Mouse (Mus musculus): ENCODE data around the gene Olfr536.
"Not testable (repeated sequence)": the region's sequence is repeated elsewhere in the genome, so short reads cannot be mapped to it uniquely, and the experiment has no call there.

Gene Olfr536

GRCm38 (mm10) chr7:140507346-140508021, at the start of gene Olfr536:
Gene Olfr536 (minus strand): TSS chr7:140507396.
- not testable (repeated sequence) for DNase-seq

- no peak for DNase-seq
These were observed 32.5 kb upstream of the Olfr536 start for GRCm38 (mm10) chr7:140539746-140540145.

GRCm38 (mm10) chr7:140494702-140495101, 12.5 kb downstream of the Olfr536 start:
- no peak for DNase-seq

GRCm38 (mm10) chr7:140494231-140494630, 13.0 kb downstream of the Olfr536 start:
- no peak for DNase-seq

- DNase-seq = no peak
These were observed 18.2 kb downstream of the Olfr536 start for GRCm38 (mm10) chr7:140488981-140489380.

GRCm38 (mm10) chr7:140483916-140484315, 23.3 kb downstream of the Olfr536 start, which contains the start of gene Olfr535:
Gene Olfr535 (plus strand): TSS chr7:140484216.
- no peak for DNase-seq

- DNase-seq = no peak
These were observed 28.5 kb downstream of the Olfr536 start for GRCm38 (mm10) chr7:140478733-140479132.

GRCm38 (mm10) chr7:140477886-140478285, 29.3 kb downstream of the Olfr536 start:
- no peak for DNase-seq

GRCm38 (mm10) chr7:140463070-140463469, 44.1 kb downstream of the Olfr536 start, which contains the start of gene Olfr533:
Gene Olfr533 (plus strand): TSS chr7:140463370.
- DNase-seq = not testable (repeated sequence)
